Mouse (Mus musculus): ENCODE measurements around the gene Ccdc65. TPM values are rescaled to one million over a fixed set of nuclear protein-coding genes. Genes with fewer than 3 reads are reported as not detected.

The Ccdc65 gene
- polyA plus RNA-seq, 1 experiment from 2014 or later = 1.1 TPM

DNA sequence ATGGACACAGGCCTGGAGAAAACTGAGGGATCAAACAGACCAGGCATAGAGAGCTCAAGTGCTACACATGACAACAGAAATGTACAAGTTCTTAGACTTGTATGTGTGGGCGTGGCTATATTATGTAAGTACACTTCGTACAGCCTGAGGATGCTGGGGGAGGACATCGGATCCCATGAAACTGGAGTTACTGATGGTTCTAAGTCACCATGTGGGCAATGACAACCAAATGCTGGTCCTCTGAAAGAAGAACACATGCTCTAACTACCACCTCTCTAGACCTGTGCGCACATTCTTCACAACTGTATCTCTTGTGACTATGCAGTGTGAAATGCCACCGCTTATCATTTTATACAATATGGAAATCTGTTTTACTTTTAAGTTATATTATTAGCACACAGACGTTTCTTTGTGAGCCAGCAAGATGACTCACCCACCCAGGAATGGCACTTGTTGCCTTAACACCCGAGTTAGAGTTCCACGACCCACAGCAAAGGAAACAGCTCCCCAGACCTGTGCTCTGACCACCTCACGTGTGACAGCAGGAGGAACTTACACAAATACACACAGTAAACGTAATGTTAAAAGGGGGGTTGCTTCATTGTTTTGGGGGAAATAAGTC lies 38.4 kb downstream of the Ccdc65 start:
- Histone ChIP-seq H3K9me3 (no peaks in the 10 kb centered on the region), H3K27ac (no peak overlapping the region), H3K4me2 (no peak overlapping the region), H3K4me1 (0 out of 2 replicates have a peak, but pooled peaks cover 6% of the 10 kb centered on the region), H3K36me3 (no peaks in the 10 kb centered on the region; the same call in 1 of the 2 replicates), H3K4me3 (replicated peaks) (no peak overlapping the region), H3K9ac (no peak overlapping the region), H3K27me3 (replicated peaks) (no peaks in the 10 kb centered on the region)
- ATAC-seq (ENCODE audit: insufficient read depth, low FRiP score, low read depth) = no peak
- WGBS = 73% methylated on average over 10 of the region's 10 CpGs

DNA sequence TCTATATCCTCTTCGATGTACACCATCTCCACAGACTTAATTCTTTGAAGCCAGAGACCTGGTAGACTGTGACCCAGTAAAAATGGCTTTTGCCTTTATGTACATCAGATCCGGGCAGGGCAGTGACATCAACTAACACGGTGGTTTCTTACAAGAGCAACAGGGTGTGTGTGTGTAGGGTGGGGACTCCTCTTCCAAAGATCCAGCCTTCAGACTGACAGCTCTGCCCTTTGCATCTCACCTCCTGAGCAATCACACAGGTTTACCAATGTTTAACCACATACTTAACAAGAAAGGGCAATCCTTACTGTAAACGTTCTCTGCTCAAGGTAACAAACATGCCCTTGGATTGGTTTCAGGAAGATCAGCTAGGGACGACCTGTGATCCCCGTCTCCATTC lies 39.3 kb downstream of the Ccdc65 start:
- no peak overlapping the region for H3K4me2 ChIP-seq
- H3K9me3 ChIP-seq = no peaks in the 10 kb centered on the region
- no peak overlapping the region for H3K4me3 ChIP-seq (replicated peaks)
- no peak overlapping the region for H3K27ac ChIP-seq
- no peaks in the 10 kb centered on the region for H3K27me3 ChIP-seq (replicated peaks)
- no peak; the same call in 1 of the 2 replicates for ATAC-seq (ENCODE audit: insufficient read depth, low FRiP score, low read depth)
- 65% methylated on average over 6 of the region's 6 CpGs for WGBS
- 0 out of 2 replicates have a peak, but pooled peaks cover 6% of the 10 kb centered on the region for H3K4me1 ChIP-seq
- H3K36me3 ChIP-seq = no peaks in the 10 kb centered on the region; the same call in 1 of the 2 replicates
- H3K9ac ChIP-seq = no peak overlapping the region

GRCm38 (mm10) chr15:98749093-98749492 lies 41.1 kb downstream of the Ccdc65 start:
- Histone ChIP-seq H3K36me3 (no peaks in the 10 kb centered on the region), H3K27ac (no peak overlapping the region), H3K4me2 (no peak overlapping the region), H3K4me1 (0 out of 2 replicates have a peak, but pooled peaks cover 4% of the 10 kb centered on the region), H3K9me3 (no peaks in the 10 kb centered on the region), H3K4me3 (replicated peaks) (no peak overlapping the region), H3K27me3 (replicated peaks) (no peaks in the 10 kb centered on the region), H3K9ac (no peak overlapping the region)
- ATAC-seq (ENCODE audit: insufficient read depth, low FRiP score, low read depth) = no peak
- 92% methylated on average over 2 of the region's 2 CpGs for WGBS

GRCm38 (mm10) chr15:98753021-98753423 lies 45.0 kb downstream of the Ccdc65 start:
- Histone ChIP-seq H3K9me3 (no peaks in the 10 kb centered on the region), H3K4me2 (no peak overlapping the region), H3K4me1 (0 out of 2 replicates have a peak, but pooled peaks cover under 1% of the 10 kb centered on the region), H3K9ac (no peak overlapping the region), H3K36me3 (0 out of 2 replicates have a peak, but pooled peaks cover 2% of the 10 kb centered on the region), H3K27ac (no peak overlapping the region), H3K27me3 (replicated peaks) (no peaks in the 10 kb centered on the region), H3K4me3 (replicated peaks) (no peak overlapping the region)
- ATAC-seq (ENCODE audit: insufficient read depth, low FRiP score, low read depth) = peak; percentile 22; the same call in 1 of the 2 replicates
- 70% methylated on average over 8 of the region's 8 CpGs for WGBS

DNA sequence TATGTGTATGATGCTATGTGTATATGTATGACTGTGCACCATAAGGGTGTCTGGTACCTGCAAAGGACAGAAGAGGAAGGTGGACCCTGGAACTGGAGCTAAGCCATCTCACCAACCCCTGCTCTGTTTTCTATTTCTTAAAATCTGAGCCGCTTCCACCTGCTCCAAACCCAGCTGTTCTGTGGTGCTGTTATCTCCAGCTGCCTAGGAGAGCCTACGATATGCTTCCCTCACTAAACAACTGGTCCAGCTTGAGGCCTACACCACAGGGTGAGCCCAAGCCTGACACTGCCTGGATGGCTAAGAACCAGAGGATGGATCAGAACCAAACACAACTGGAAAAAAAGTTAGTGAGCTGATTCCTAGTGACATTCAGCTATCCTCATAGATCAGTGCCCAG lies 46.1 kb downstream of the Ccdc65 start:
- Histone ChIP-seq H3K27ac (no peak overlapping the region), H3K9me3 (no peaks in the 10 kb centered on the region), H3K4me1 (no peaks in the 10 kb centered on the region), H3K9ac (no peak overlapping the region), H3K4me3 (replicated peaks) (no peak overlapping the region), H3K36me3 (peaks cover 2% of the 10 kb centered on the region; the same call in 1 of the 2 replicates), H3K4me2 (no peak overlapping the region), H3K27me3 (replicated peaks) (no peaks in the 10 kb centered on the region)
- 78% methylated on average over 2 of the region's 2 CpGs for WGBS
- no peak for ATAC-seq (ENCODE audit: insufficient read depth, low FRiP score, low read depth)

DNA sequence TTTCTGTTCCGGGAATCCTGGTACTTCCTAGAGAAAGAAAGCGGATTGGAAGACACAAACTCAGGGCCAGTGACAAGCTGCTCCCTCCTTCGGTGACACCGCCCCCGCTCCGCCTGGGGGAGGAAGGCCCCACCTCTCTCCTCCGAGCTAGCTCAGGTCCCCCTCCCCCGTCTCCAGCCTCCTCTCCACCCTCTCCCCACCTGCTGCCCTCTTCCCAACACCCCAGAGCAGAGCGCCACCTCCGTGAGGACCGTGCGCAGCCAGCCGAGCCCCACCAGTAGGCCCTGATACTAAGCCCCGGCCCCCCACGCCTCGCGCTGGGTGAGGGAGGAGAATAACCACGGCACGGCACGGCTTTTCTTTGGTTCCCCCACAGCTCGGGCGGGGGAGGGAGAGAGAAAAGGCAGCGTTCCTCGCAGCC lies 54.2 kb downstream of the Ccdc65 start:
- 0 out of 2 replicates have a peak, but pooled peaks cover 3% of the 10 kb centered on the region for H3K27me3 ChIP-seq (replicated peaks)
- peak overlapping the region; percentile 99 for H3K4me3 ChIP-seq (replicated peaks)
- H3K4me1 ChIP-seq = peaks cover 17% of the 10 kb centered on the region; the same call in 1 of the 2 replicates
- peak overlapping the region; percentile 87 for H3K9ac ChIP-seq
- peak overlapping the region; percentile 83 for H3K27ac ChIP-seq
- peaks cover under 1% of the 10 kb centered on the region; the same call in 1 of the 2 replicates for H3K36me3 ChIP-seq
- WGBS = under 1% methylated on average over 21 of the region's 24 CpGs
- H3K9me3 ChIP-seq = no peaks in the 10 kb centered on the region
- peak overlapping the region; percentile 96 for H3K4me2 ChIP-seq
- peak; percentile 83 for ATAC-seq (ENCODE audit: insufficient read depth, low FRiP score, low read depth)

DNA sequence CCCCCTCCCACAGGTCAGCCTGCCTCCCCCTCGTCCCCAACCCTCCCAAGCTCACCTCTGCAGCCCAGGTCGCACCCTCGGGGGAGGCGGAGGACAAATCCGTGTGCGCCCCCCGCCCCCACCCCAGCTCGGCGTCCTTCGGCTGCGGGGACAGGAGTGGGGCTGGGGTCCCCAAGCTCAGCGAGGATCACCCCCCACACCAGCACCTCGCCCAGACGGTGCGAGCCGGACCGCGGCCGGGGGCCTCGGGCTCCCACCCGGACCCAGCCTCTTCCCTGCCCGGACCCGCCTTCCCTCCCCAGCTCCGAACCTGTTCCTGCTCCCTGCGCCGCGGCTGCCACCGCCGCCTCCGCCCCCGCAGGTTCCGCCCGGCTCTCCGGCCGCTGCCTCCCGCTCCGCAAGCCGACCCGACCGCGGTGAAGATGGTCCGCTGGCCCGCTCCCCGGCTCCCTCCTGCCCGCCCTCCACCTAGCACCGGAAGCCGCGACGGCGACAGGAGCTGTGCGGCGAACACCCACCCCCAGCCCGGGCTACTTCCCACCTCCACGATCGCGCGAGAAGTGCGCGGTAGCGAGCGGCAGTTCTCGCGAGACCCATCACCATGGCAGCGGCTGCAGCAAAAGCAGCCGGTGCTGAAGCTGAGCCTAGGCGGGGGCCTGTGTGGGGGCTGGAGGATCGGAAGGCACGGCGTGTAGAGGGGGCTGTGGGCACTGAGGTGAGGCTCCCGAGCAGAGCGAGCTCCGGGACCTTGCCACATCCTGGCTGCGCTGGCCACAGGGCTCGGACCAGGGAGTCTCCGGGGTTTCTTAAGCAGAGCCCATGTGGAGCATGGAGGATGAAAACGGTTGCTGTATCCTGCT lies 54.9 kb downstream of the Ccdc65 start, which contains the start of gene Arf3:
Arf3 (minus strand) TSS at position 545 of the 860 bp plus-strand sequence.
- Histone ChIP-seq H3K27me3 (replicated peaks) (0 out of 2 replicates have a peak, but pooled peaks cover 5% of the 10 kb centered on the region), H3K4me2 (peak within 1 kb of the TSS; percentile 96), H3K4me3 (replicated peaks) (peak within 1 kb of the TSS; percentile 99), H3K27ac (peak within 1 kb of the TSS; percentile 83), H3K4me1 (peaks cover 17% of the 10 kb centered on the region; the same call in 1 of the 2 replicates), H3K9ac (peak within 1 kb of the TSS; percentile 87), H3K9me3 (no peaks in the 10 kb centered on the region), H3K36me3 (no peaks in the 10 kb centered on the region; the same call in 1 of the 2 replicates)
- WGBS = under 1% methylated on average over 73 of the region's 76 CpGs
- peak; percentile 90 for ATAC-seq (ENCODE audit: insufficient read depth, low FRiP score, low read depth)

DNA sequence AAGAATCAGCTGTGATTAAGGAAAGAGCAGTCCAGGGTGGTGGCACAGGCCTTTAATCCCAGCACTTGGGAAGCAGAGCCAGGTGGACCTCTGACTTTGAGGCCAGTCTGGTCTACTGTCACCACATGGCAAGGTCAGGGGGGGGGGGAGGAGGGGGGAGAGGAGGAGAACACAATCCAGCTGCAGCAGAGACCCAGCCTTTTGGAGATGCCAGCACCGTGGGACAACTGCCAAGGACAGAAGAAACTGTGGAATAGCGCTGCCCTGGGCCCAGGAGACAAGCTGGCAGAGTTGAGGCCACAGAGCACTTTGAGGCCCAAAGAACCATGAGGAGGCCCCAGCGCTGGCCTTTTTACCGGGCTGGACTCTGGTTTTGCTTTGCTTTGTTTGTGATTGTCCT lies 57.9 kb downstream of the Ccdc65 start:
- 70% methylated on average over 4 of the region's 4 CpGs for WGBS

GRCm38 (mm10) chr15:98768259-98768658 lies 60.3 kb downstream of the Ccdc65 start:
- H3K4me1 ChIP-seq = peaks cover 12% of the 10 kb centered on the region
- H3K4me2 ChIP-seq = no peak overlapping the region
- peaks cover 45% of the 10 kb centered on the region for H3K27me3 ChIP-seq (replicated peaks)
- no peak overlapping the region for H3K4me3 ChIP-seq (replicated peaks)
- H3K36me3 ChIP-seq = no peaks in the 10 kb centered on the region
- H3K9ac ChIP-seq = no peak overlapping the region
- H3K9me3 ChIP-seq = no peaks in the 10 kb centered on the region
- H3K27ac ChIP-seq = no peak overlapping the region
- ATAC-seq (ENCODE audit: insufficient read depth, low FRiP score, low read depth) = no peak
- WGBS = 27% methylated on average over 5 of the region's 5 CpGs

More for the DNA sequence above, 57.9 kb downstream of the Ccdc65 start:
- H3K9ac ChIP-seq = no peak overlapping the region
- ATAC-seq (ENCODE audit: insufficient read depth, low FRiP score, low read depth) = no peak
- H3K4me1 ChIP-seq = peaks cover 14% of the 10 kb centered on the region; the same call in 1 of the 2 replicates
- peaks cover 22% of the 10 kb centered on the region; the same call in 1 of the 2 replicates for H3K27me3 ChIP-seq (replicated peaks)
- H3K36me3 ChIP-seq = no peaks in the 10 kb centered on the region
- no peak overlapping the region for H3K27ac ChIP-seq
- H3K4me2 ChIP-seq = no peak overlapping the region
- H3K4me3 ChIP-seq (replicated peaks) = no peak overlapping the region
- no peaks in the 10 kb centered on the region for H3K9me3 ChIP-seq

- Histone ChIP-seq H3K9ac (no peak overlapping the region), H3K4me1 (peaks cover 30% of the 10 kb centered on the region), H3K27me3 (replicated peaks) (peaks cover 77% of the 10 kb centered on the region), H3K36me3 (no peaks in the 10 kb centered on the region), H3K4me3 (replicated peaks) (peak overlapping the region; percentile 36), H3K4me2 (peak overlapping the region; percentile 69), H3K27ac (no peak overlapping the region), H3K9me3 (no peaks in the 10 kb centered on the region)
- 10% methylated on average over 12 of the region's 12 CpGs for WGBS
- no peak for ATAC-seq (ENCODE audit: insufficient read depth, low FRiP score, low read depth)
Measured at GRCm38 (mm10) chr15:98771813-98772425, 63.9 kb downstream of the Ccdc65 start.

DNA sequence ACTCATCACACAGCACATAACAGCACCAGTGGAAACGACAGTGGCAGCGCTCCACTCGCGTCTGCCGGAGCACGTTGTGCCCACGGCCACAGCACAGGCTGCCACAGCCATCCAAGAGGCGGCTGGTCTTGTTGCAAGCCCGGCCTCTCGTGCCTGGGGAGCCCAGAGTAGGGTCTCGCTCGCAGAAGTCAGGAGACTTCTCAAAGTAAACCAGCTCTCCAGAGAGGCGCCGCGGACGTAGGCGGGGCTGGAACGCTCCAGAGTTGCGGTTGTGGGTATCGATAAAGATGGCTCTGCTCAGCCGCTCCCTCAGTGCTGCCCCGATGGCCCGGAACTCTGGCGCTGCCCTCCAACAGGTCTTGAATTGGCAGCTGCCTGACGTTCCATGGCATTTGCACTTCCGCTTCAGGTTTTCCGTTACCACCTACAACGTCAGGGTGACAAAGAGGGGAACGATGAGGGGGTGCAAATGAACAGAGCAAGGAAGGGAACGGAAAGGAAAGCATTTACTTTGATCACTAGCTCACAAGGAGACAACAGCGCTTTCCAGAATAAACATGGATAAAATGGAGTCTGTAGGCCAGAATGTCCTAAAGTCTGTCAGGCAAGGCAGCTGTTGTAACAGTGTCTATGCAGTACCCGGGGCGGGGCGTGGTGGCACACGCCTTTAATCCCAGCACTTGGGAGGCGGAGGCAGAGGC lies 64.7 kb downstream of the Ccdc65 start:
- Histone ChIP-seq H3K27me3 (replicated peaks) (peaks cover 84% of the 10 kb centered on the region), H3K36me3 (no peaks in the 10 kb centered on the region), H3K4me2 (peak overlapping the region; percentile 69), H3K4me3 (replicated peaks) (peak overlapping the region; percentile 36), H3K27ac (no peak overlapping the region), H3K9me3 (no peaks in the 10 kb centered on the region), H3K4me1 (peaks cover 32% of the 10 kb centered on the region), H3K9ac (no peak overlapping the region)
- no peak for ATAC-seq (ENCODE audit: insufficient read depth, low FRiP score, low read depth)
- 2% methylated on average over 36 of the region's 36 CpGs for WGBS
